9 mouse cellular contexts compared by ENCODE assay signal in genomic region chr17:48466769-48467394, GRCm38 (mm10). TPM values are rescaled to one million over a fixed set of nuclear protein-coding genes. Genes with fewer than 3 reads are reported as not detected.
A peak's percentile ranks its signal among the peaks of the same experiment; 100 is the strongest.
DNase-seq lines count a peak whose midpoint lies in the region; ATAC-seq and TF ChIP-seq lines count a peak whose summit lies in the region.
"Had no signal": no experiment of that assay in that cellular context is flagged by ENCODE, and none has a peak within 500 bp of the region (broad histone marks: within the 10 kb centered on the region; RNA-seq: fewer than 3 reads in every experiment).

No protein-coding gene starts in this region.

- peaks cover 7% of the 10 kb centered on the region; the same call in 1 of the 2 replicates for H3K4me1 ChIP-seq in heart, embryonic 10.5 days
- H3K4me1 ChIP-seq in embryonic facial prominence, embryonic 13.5 days = peaks cover 8% of the 10 kb centered on the region
- no peaks in the 10 kb centered on the region for H3K4me1 ChIP-seq in intestine, postnatal 0 days (replicated peaks; ENCODE audit: control insufficient read depth, insufficient read depth, low read length)
- peaks cover 10% of the 10 kb centered on the region for H3K4me1 ChIP-seq in midbrain, embryonic 15.5 days
- H3K4me1 ChIP-seq in kidney, adult 2 months (ENCODE audit: control insufficient read depth, insufficient read depth, low read length) = no peaks in the 10 kb centered on the region

- H3K4me2 ChIP-seq in embryonic facial prominence, embryonic 13.5 days = peak overlapping the region; percentile 44
- H3K4me2 ChIP-seq in intestine, postnatal 0 days (replicated peaks; ENCODE audit: low read depth) = peak overlapping the region; percentile 21; the same call in 1 of the 2 replicates
- peak overlapping the region; percentile 23 for H3K4me2 ChIP-seq in midbrain, embryonic 15.5 days

- no peaks in the 10 kb centered on the region for H3K36me3 ChIP-seq in heart, embryonic 10.5 days
- H3K36me3 ChIP-seq in embryonic facial prominence, embryonic 13.5 days = no peaks in the 10 kb centered on the region
- H3K36me3 ChIP-seq in intestine, postnatal 0 days (ENCODE audit: control insufficient read depth, insufficient read depth) = peaks cover 35% of the 10 kb centered on the region
- no peaks in the 10 kb centered on the region for H3K36me3 ChIP-seq in midbrain, embryonic 15.5 days (replicated peaks)
- no peaks in the 10 kb centered on the region for H3K36me3 ChIP-seq in kidney, adult 2 months (ENCODE audit: control insufficient read depth, insufficient read depth, low read length)

- no peak for DNase-seq in heart, embryonic 10.5 days (ENCODE audit: low spot score)
- no peak for DNase-seq in heart, adult 11 months
- no peak for DNase-seq in urinary bladder, adult 2 months (ENCODE audit: low spot score)
- DNase-seq in kidney, adult 2 months = no peak
- DNase-seq in adrenal gland, adult 18-20 months (ENCODE audit: low spot score in 2 of 2) = no peak

- H3K9me3 ChIP-seq in heart, embryonic 10.5 days = no peaks in the 10 kb centered on the region
- H3K9me3 ChIP-seq in embryonic facial prominence, embryonic 13.5 days = no peaks in the 10 kb centered on the region
- no peaks in the 10 kb centered on the region for H3K9me3 ChIP-seq in intestine, postnatal 0 days (ENCODE audit: control insufficient read depth)
- no peaks in the 10 kb centered on the region for H3K9me3 ChIP-seq in midbrain, embryonic 15.5 days

- peaks cover 43% of the 10 kb centered on the region for H3K27me3 ChIP-seq in heart, embryonic 10.5 days (ENCODE audit: insufficient read depth, poor library complexity, severe bottlenecking)
- H3K27me3 ChIP-seq in embryonic facial prominence, embryonic 13.5 days = peaks cover 18% of the 10 kb centered on the region
- no peaks in the 10 kb centered on the region for H3K27me3 ChIP-seq in intestine, postnatal 0 days (replicated peaks; ENCODE audit: control insufficient read depth, insufficient read depth, low read length)
- no peaks in the 10 kb centered on the region for H3K27me3 ChIP-seq in midbrain, embryonic 15.5 days (replicated peaks)
- H3K27me3 ChIP-seq in kidney, adult 2 months (replicated peaks; ENCODE audit: control insufficient read depth, insufficient read depth, low read length) = no peaks in the 10 kb centered on the region

- 24% methylated on average over 22 of the region's 22 CpGs for WGBS in heart, embryonic 10.5 days
- WGBS in embryonic facial prominence, embryonic 13.5 days = 36% methylated on average over 22 of the region's 22 CpGs
- 43% methylated on average over 22 of the region's 22 CpGs for WGBS in intestine, postnatal 0 days
- WGBS in midbrain, embryonic 15.5 days = 43% methylated on average over 22 of the region's 22 CpGs
- WGBS in kidney, adult 2 months = 59% methylated on average over 22 of the region's 22 CpGs

- H3K4me3 ChIP-seq in heart, embryonic 10.5 days = peak overlapping the region; percentile 50
- no peak overlapping the region for H3K4me3 ChIP-seq in embryonic facial prominence, embryonic 13.5 days
- H3K4me3 ChIP-seq in intestine, postnatal 0 days (ENCODE audit: low read depth, low read length) = no peak overlapping the region
- peak overlapping the region; percentile 15 for H3K4me3 ChIP-seq in midbrain, embryonic 15.5 days
- no peak overlapping the region for H3K4me3 ChIP-seq in kidney, adult 2 months (ENCODE audit: insufficient read depth, low read depth, low read length)

- H3K9ac ChIP-seq in embryonic facial prominence, embryonic 13.5 days = no peak overlapping the region
- no peak overlapping the region for H3K9ac ChIP-seq in intestine, postnatal 0 days (ENCODE audit: low read depth, low read length)
- no peak overlapping the region for H3K9ac ChIP-seq in midbrain, embryonic 15.5 days

- no peak for TF ChIP-seq POLR2A in kidney, adult 2 months (IDR thresholded peaks at IDR 0.05; ENCODE audit: low read depth, low read length)

- TF ChIP-seq CTCF in intestine, postnatal 0 days (IDR thresholded peaks at IDR 0.05; ENCODE audit: low read depth) = no peak
- TF ChIP-seq CTCF in kidney, adult 2 months (conservative IDR thresholded peaks at IDR 0.05; ENCODE audit: insufficient read depth, insufficient read length, low read depth, low read length) = no peak

- no peak for ATAC-seq in embryonic facial prominence, embryonic 13.5 days (ENCODE audit: insufficient number of reproducible peaks, insufficient read depth, low FRiP score, low TSS enrichment, low read depth)
- peak; percentile 57 for ATAC-seq in intestine, postnatal 0 days
- ATAC-seq in midbrain, embryonic 15.5 days (replicated peaks) = peak; percentile 49

- H3K27ac ChIP-seq in heart, embryonic 10.5 days = peak overlapping the region; percentile 44; the same call in 1 of the 2 replicates
- H3K27ac ChIP-seq in embryonic facial prominence, embryonic 13.5 days = no peak overlapping the region
- 0 out of 2 replicates have a peak overlapping the region, but pooled peaks have one; percentile 15 for H3K27ac ChIP-seq in intestine, postnatal 0 days (ENCODE audit: low read depth, low read length)
- H3K27ac ChIP-seq in midbrain, embryonic 15.5 days = no peak overlapping the region
- H3K27ac ChIP-seq in kidney, adult 2 months (ENCODE audit: insufficient read depth, low read depth, low read length) = no peak overlapping the region

RNA-seq across cellular contexts. Expression of gene Unc5cl, which starts 12.2 kb away (rescaled TPM):
- 0.20 and 0.26 TPM in 2 replicates for polyA plus RNA-seq in heart, embryonic 10.5 days (2016; fragmentation: Nextera tagmentation; extraction: Ambion mirVana)
- 0.08 and 0.30 TPM in 2 replicates for polyA plus RNA-seq in embryonic facial prominence, embryonic 13.5 days (2015; fragmentation: Nextera tagmentation; extraction: Ambion mirVana)
- 26.7 and 28.4 TPM in 2 replicates for polyA plus RNA-seq in intestine, postnatal 0 days (2015; fragmentation: Nextera tagmentation; extraction: Ambion mirVana)
- polyA plus RNA-seq in midbrain, embryonic 15.5 days (2015; fragmentation: Nextera tagmentation; extraction: Ambion mirVana) = 0.22 and 0.23 TPM in 2 replicates
- polyA plus RNA-seq in urinary bladder, adult 2 months (2012; rRNA removed) = 0.11 and 0.13 TPM in 2 replicates
- 0.26 and 0.58 TPM in 2 replicates for polyA plus RNA-seq in kidney, adult 2 months (2012; rRNA removed)
- under 1 TPM in 1 of 2 experiments, not detected in 1; 0.19 TPM for total RNA-seq in adrenal gland, adult 18-20 months (2021)

RNA-seq across cellular contexts. Expression of gene Tspo2, which starts 15.6 kb away (rescaled TPM):
- polyA plus RNA-seq in heart, embryonic 10.5 days (2016; fragmentation: Nextera tagmentation; extraction: Ambion mirVana) = 0.43 and 0.67 TPM in 2 replicates
- 1.3 and 2.9 TPM in 2 replicates for polyA plus RNA-seq in embryonic facial prominence, embryonic 13.5 days (2015; fragmentation: Nextera tagmentation; extraction: Ambion mirVana)
- polyA plus RNA-seq in intestine, postnatal 0 days (2015; fragmentation: Nextera tagmentation; extraction: Ambion mirVana) = 0.48 and 1.3 TPM in 2 replicates
- 1.7 and 2.6 TPM in 2 replicates for polyA plus RNA-seq in midbrain, embryonic 15.5 days (2015; fragmentation: Nextera tagmentation; extraction: Ambion mirVana)
- not detected in 2 replicates for polyA plus RNA-seq in urinary bladder, adult 2 months (2012; rRNA removed)
- 0.41 and 0.53 TPM in 2 replicates for polyA plus RNA-seq in kidney, adult 2 months (2012; rRNA removed)
- not detected for total RNA-seq in adrenal gland, adult 18-20 months (2021)
- total RNA-seq: CH12.LX had no signal

RNA-seq across cellular contexts. Expression of gene Apobec2, which starts 34.2 kb away (rescaled TPM):
- 142 and 213 TPM in 2 replicates for polyA plus RNA-seq in heart, embryonic 10.5 days (2016; fragmentation: Nextera tagmentation; extraction: Ambion mirVana)
- 2.9 TPM in 2 replicates for polyA plus RNA-seq in embryonic facial prominence, embryonic 13.5 days (2015; fragmentation: Nextera tagmentation; extraction: Ambion mirVana)
- 2.6 TPM in 2 replicates for polyA plus RNA-seq in intestine, postnatal 0 days (2015; fragmentation: Nextera tagmentation; extraction: Ambion mirVana)
- polyA plus RNA-seq in midbrain, embryonic 15.5 days (2015; fragmentation: Nextera tagmentation; extraction: Ambion mirVana) = 0.31 and 0.55 TPM in 2 replicates
- 6.8 and 7.9 TPM in 2 replicates for polyA plus RNA-seq in urinary bladder, adult 2 months (2012; rRNA removed)
- polyA plus RNA-seq in kidney, adult 2 months (2012; rRNA removed) = 2.0 and 6.0 TPM in 2 replicates
- total RNA-seq in adrenal gland, adult 18-20 months (2021) = 1 to 10 TPM; 1.5 to 2.0 TPM

RNA-seq across cellular contexts. Expression of gene Oard1, which starts 57.1 kb away (rescaled TPM):
- polyA plus RNA-seq in heart, embryonic 10.5 days (2016; fragmentation: Nextera tagmentation; extraction: Ambion mirVana) = 56.7 and 78.1 TPM in 2 replicates
- polyA plus RNA-seq in embryonic facial prominence, embryonic 13.5 days (2015; fragmentation: Nextera tagmentation; extraction: Ambion mirVana) = 53.5 and 57.6 TPM in 2 replicates
- polyA plus RNA-seq in intestine, postnatal 0 days (2015; fragmentation: Nextera tagmentation; extraction: Ambion mirVana) = 52.1 and 53.9 TPM in 2 replicates
- polyA plus RNA-seq in midbrain, embryonic 15.5 days (2015; fragmentation: Nextera tagmentation; extraction: Ambion mirVana) = 38.3 and 41.3 TPM in 2 replicates
- 38.1 and 42.4 TPM in 2 replicates for polyA plus RNA-seq in urinary bladder, adult 2 months (2012; rRNA removed)
- polyA plus RNA-seq in kidney, adult 2 months (2012; rRNA removed) = 18.2 and 25.8 TPM in 2 replicates
- 10 to 100 TPM; 17.5 to 19.5 TPM for total RNA-seq in adrenal gland, adult 18-20 months (2021)

RNA-seq across cellular contexts. Expression of gene Nfya, which starts 57.2 kb away (rescaled TPM):
- polyA plus RNA-seq in heart, embryonic 10.5 days (2016; fragmentation: Nextera tagmentation; extraction: Ambion mirVana) = 13.7 and 17.3 TPM in 2 replicates
- polyA plus RNA-seq in embryonic facial prominence, embryonic 13.5 days (2015; fragmentation: Nextera tagmentation; extraction: Ambion mirVana) = 16.0 and 18.9 TPM in 2 replicates
- polyA plus RNA-seq in intestine, postnatal 0 days (2015; fragmentation: Nextera tagmentation; extraction: Ambion mirVana) = 3.8 and 4.2 TPM in 2 replicates
- 12.2 and 12.3 TPM in 2 replicates for polyA plus RNA-seq in midbrain, embryonic 15.5 days (2015; fragmentation: Nextera tagmentation; extraction: Ambion mirVana)
- polyA plus RNA-seq in urinary bladder, adult 2 months (2012; rRNA removed) = 31.7 and 39.2 TPM in 2 replicates
- 45.8 and 46.2 TPM in 2 replicates for polyA plus RNA-seq in kidney, adult 2 months (2012; rRNA removed)
- 10 to 100 TPM; 35.5 to 36.5 TPM for total RNA-seq in adrenal gland, adult 18-20 months (2021)

Comparison
In these comparisons a context has a peak if more than half of its experiments do, and no peak if none do; other contexts are left out.
1. H3K27ac ChIP-seq: peak in heart, embryonic 10.5 days (single experiment) and intestine, postnatal 0 days (single experiment); none in embryonic facial prominence, embryonic 13.5 days (single experiment), midbrain, embryonic 15.5 days (single experiment) and kidney, adult 2 months (single experiment).
2. H3K4me3 ChIP-seq: peak in heart, embryonic 10.5 days (single experiment) and midbrain, embryonic 15.5 days (single experiment); none in embryonic facial prominence, embryonic 13.5 days (single experiment), intestine, postnatal 0 days (single experiment) and kidney, adult 2 months (single experiment).
3. RNA of gene Unc5cl, which starts 12.2 kb away (polyA plus RNA-seq): 26.7 to 28.4 TPM in intestine, postnatal 0 days; 0.26 to 0.58 TPM in kidney, adult 2 months, 0.22 to 0.23 TPM in midbrain, embryonic 15.5 days, 0.20 to 0.26 TPM in heart, embryonic 10.5 days, 0.11 to 0.13 TPM in urinary bladder, adult 2 months and 0.08 to 0.30 TPM in embryonic facial prominence, embryonic 13.5 days; every median in the first group is over 10 times any median in the second.
4. RNA of gene Apobec2, which starts 34.2 kb away (polyA plus RNA-seq): 142 to 213 TPM in heart, embryonic 10.5 days; 6.8 to 7.9 TPM in urinary bladder, adult 2 months, 2.0 to 6.0 TPM in kidney, adult 2 months, 2.9 TPM in embryonic facial prominence, embryonic 13.5 days, 2.6 TPM in intestine, postnatal 0 days and 0.31 to 0.55 TPM in midbrain, embryonic 15.5 days; every median in the first group is over 10 times any median in the second.
5. Peak in every context shown above with its lines, with median percentiles within 50 percentile points of each other: H3K4me2 ChIP-seq.